Mouse (Mus musculus) G1E (cell line): ENCODE results near the gene Fam151a.

Source experiments
- CTCF ChIP-seq: IDR thresholded peaks from 2 replicates; pipeline ENCODE4 v1.5.1; 2012; ENCODE audit warnings: low read depth, low read length, inconsistent platforms, mixed read lengths
- GATA1 ChIP-seq: IDR thresholded peaks from 2 replicates; pipeline ENCODE4 v1.6.1; 2012; ENCODE audit warnings: borderline replicate concordance, low read length, inconsistent platforms, mixed read lengths
- POLR2AphosphoS5 ChIP-seq: IDR thresholded peaks from 2 replicates; pipeline ENCODE4 v1.6.1; 2012; ENCODE audit warnings: low read depth, low read length, inconsistent platforms; ENCODE audit not compliant: insufficient replicate concordance
- TAL1 ChIP-seq: conservative IDR thresholded peaks from 2 replicates; pipeline ENCODE4 v1.6.1; 2012; ENCODE audit warnings: low read depth, low read length, inconsistent platforms, mixed read lengths

GRCm38 (mm10) chr4:106751726-106752125, 18.0 kb downstream of the Fam151a start:
- TF ChIP-seq CTCF (no peak), GATA1 (no peak), TAL1 (no peak), POLR2AphosphoS5 (no peak)
